Mouse (Mus musculus) spleen, adult 12 weeks (tissue): ENCODE data around the gene Nmt1.

Experiments used
- DNase-seq: peaks from one replicate; pipeline ENCODE4 v3.0.0; 2022; ENCODE audit warnings: low spot score

Gene Nmt1

DNA sequence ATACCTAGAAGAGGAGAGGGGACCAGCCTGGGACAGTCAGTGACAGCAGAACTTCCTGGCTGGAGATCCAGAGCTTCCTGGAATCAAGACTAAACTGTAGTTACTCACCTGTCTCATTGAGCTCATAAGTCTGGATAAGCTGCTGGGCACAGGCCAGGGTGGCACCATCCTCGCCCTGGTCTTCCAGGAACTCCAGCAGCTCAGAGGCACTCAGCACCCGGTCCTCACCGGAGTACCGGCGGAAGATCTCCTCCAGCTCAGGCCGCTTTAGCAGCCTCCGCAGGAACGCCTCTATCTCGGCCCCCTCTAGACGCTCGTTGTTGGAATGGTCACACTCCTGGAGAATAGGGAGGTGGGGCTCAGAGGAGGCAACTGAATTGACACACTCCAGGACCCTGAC is 50.1 kb downstream of the Nmt1 start:
- no peak for DNase-seq

- DNase-seq: no peak
Measured at GRCm38 (mm10) chr11:103080323-103081091, 52.5 kb downstream of the Nmt1 start.

GRCm38 (mm10) chr11:103081631-103082030 is 53.6 kb downstream of the Nmt1 start:
- DNase-seq: no peak

- DNase-seq: no peak
Measured at GRCm38 (mm10) chr11:103093306-103093705, 65.3 kb downstream of the Nmt1 start.

GRCm38 (mm10) chr11:103093862-103094833 is 66.2 kb downstream of the Nmt1 start:
- no peak for DNase-seq

DNA sequence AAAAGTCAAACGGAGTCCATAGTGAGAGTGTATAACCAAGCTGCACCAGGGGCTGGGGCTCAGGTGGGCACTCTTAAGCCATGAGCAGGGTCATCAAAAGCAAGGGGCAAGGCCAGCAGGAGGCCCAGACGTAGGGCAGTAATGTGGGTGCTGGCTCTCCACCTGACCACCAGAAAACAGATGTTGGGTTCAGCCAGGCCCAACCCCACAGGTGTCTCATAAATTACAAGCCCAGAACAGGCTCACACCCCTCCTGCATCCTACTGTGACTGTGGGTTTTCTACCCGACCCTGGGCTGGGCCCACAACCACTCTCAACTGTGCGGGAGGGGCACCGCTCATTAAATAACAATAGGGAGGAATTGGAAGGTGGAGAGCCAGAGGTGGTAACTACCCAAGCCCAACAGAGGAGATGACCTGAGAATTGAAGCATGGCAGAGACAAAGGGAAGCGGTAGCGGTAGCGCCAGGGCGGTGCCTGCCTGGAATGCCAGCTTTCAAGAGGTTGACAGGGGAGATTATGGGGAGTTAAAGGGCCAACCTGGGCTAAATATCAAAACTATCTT is 67.2 kb downstream of the Nmt1 start:
- no peak for DNase-seq

DNA sequence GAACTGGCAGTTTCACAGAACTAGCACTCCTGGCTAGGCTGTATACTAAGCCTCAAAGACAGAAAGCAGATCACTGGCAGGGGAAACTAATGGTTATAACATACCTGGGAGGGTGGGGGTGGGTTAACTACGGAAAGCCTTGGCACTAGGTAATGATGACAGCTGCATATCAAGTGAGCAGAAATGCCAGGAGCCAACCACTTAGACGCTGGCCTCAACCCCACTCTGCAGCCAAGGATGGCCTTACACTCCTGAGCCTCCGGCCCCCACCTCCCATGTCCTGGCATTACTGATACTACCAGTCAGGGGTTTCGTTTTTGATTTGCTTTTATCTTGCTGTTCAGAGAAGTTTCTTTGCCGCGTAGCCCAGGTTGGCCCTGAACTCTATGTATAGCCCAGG is 67.8 kb downstream of the Nmt1 start:
- DNase-seq: no peak

- no peak for DNase-seq
Measured at GRCm38 (mm10) chr11:103096979-103097894, 69.2 kb downstream of the Nmt1 start.

GRCm38 (mm10) chr11:103098531-103099190 is 70.7 kb downstream of the Nmt1 start:
- DNase-seq: no peak

DNA sequence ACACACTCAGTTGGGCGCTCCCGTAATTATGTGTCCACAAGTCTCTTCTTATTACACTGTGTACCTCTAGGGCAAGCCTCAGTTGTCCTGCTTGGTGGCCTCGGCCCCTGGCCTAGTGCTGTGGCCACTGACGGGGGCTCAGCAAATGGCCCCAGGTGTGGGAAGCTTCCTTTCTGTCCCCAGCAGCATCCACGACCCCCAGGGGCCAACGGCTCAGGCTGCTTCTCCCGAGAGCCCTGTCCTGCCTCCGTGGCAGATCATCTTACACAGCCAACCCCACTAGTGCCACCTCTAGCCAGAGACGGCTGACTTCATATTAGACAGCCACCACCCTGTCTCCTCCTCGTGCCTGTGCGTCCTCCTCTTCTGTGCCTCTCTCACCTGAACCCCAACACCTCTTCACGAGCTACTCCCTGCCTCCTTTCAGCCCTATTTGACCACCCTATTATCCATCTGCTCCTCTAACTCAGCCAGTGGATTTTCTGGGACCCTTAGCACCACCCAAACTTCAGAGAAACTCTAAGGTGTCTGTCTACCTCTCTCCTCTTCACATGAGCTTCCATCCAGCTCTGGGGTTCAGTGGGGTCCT is 71.5 kb downstream of the Nmt1 start:
- DNase-seq: no peak

- no peak for DNase-seq
Measured at GRCm38 (mm10) chr11:103100361-103100760, 72.4 kb downstream of the Nmt1 start.

GRCm38 (mm10) chr11:103101481-103101865 is 73.5 kb downstream of the Nmt1 start, which contains the start of the genes Plcd3 and Acbd4:
Gene Plcd3, minus strand, starts transcription at chr11:103101658.
Gene Acbd4, plus strand, starts transcription at chr11:103101682.
- peak; percentile 65 for DNase-seq

GRCm38 (mm10) chr11:103101866-103102501 is 74.0 kb downstream of the Nmt1 start:
- peak; percentile 64 for DNase-seq

GRCm38 (mm10) chr11:103102725-103103349 is 74.8 kb downstream of the Nmt1 start:
- peak; percentile 100 for DNase-seq

GRCm38 (mm10) chr11:103103621-103104020 is 75.6 kb downstream of the Nmt1 start:
- no peak for DNase-seq

- peak; percentile 39 for DNase-seq
Measured at GRCm38 (mm10) chr11:103104469-103104868, 76.5 kb downstream of the Nmt1 start.

- no peak for DNase-seq
Measured at GRCm38 (mm10) chr11:103105180-103105725, 77.3 kb downstream of the Nmt1 start.

GRCm38 (mm10) chr11:103105810-103106209 is 77.8 kb downstream of the Nmt1 start:
- no peak for DNase-seq

DNA sequence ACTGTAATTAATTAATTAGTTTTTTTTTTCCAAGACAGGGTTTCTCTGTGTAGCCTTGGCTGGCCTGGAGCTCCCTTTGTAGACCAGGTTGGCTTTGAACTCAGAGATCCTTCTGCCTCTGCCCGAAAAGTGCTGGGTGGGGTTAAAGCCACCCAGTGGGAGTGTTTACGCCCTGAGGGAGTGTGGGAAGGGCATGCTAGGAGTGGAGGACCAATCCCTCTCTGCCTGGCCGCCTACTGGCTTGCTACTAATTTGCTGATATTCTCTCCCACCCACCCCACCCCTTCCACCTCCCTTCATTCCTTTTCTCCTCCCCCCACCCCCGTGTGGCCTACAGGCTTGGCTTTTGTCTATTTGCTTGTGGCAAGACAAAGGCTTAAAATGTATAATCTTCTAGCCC is 78.4 kb downstream of the Nmt1 start:
- no peak for DNase-seq
